Mouse (Mus musculus) left cerebral cortex, adult 11 months (tissue): Measurements from ENCODE around the gene Stn1.

ENCODE experiments used
- DNase-seq: peaks from one replicate; pipeline ENCODE4 v3.0.0; 2022; ENCODE audit warnings: low spot score

Stn1 gene

GRCm38 (mm10) chr19:47542441-47542840 is 5.1 kb upstream of the Stn1 start:
- no peak for DNase-seq

GRCm38 (mm10) chr19:47538801-47539200 is 1.5 kb upstream of the Stn1 start:
- DNase-seq = no peak

GRCm38 (mm10) chr19:47537879-47538278 is 572 bp upstream of the Stn1 start:
- no peak for DNase-seq

- DNase-seq = peak; percentile 97
Measured at GRCm38 (mm10) chr19:47536521-47537299, 597 bp downstream of the Stn1 start.

GRCm38 (mm10) chr19:47534131-47534530 is 3.2 kb downstream of the Stn1 start:
- DNase-seq = no peak

GRCm38 (mm10) chr19:47532449-47532848 is 4.9 kb downstream of the Stn1 start:
- DNase-seq = no peak

GRCm38 (mm10) chr19:47531309-47531708 is 6.0 kb downstream of the Stn1 start:
- no peak for DNase-seq

- DNase-seq = no peak
Measured at GRCm38 (mm10) chr19:47526239-47526986, 10.9 kb downstream of the Stn1 start.

- no peak for DNase-seq
Measured at GRCm38 (mm10) chr19:47524905-47525304, 12.4 kb downstream of the Stn1 start.

GRCm38 (mm10) chr19:47521403-47521802 is 15.9 kb downstream of the Stn1 start:
- no peak for DNase-seq

- DNase-seq = no peak
Measured at GRCm38 (mm10) chr19:47519163-47519893, 18.0 kb downstream of the Stn1 start.

GRCm38 (mm10) chr19:47518475-47519162 is 18.7 kb downstream of the Stn1 start:
- DNase-seq = no peak

- DNase-seq = no peak
Measured at GRCm38 (mm10) chr19:47517570-47517969, 19.7 kb downstream of the Stn1 start.

GRCm38 (mm10) chr19:47516879-47517278 is 20.4 kb downstream of the Stn1 start:
- no peak for DNase-seq

GRCm38 (mm10) chr19:47515091-47515490 is 22.2 kb downstream of the Stn1 start:
- no peak for DNase-seq

- DNase-seq = no peak
Measured at GRCm38 (mm10) chr19:47513618-47513897, 23.7 kb downstream of the Stn1 start.

- no peak for DNase-seq
Measured at GRCm38 (mm10) chr19:47512794-47513617, 24.3 kb downstream of the Stn1 start.

- no peak for DNase-seq
Measured at GRCm38 (mm10) chr19:47511958-47512357, 25.3 kb downstream of the Stn1 start.

- no peak for DNase-seq
Measured at GRCm38 (mm10) chr19:47511294-47511675, 26.0 kb downstream of the Stn1 start.

- DNase-seq = no peak
Measured at GRCm38 (mm10) chr19:47510473-47511293, 26.6 kb downstream of the Stn1 start.

- no peak for DNase-seq
Measured at GRCm38 (mm10) chr19:47510135-47510472, 27.2 kb downstream of the Stn1 start.
